8 mouse cellular contexts compared by ENCODE assay signal in the genomic region with DNA sequence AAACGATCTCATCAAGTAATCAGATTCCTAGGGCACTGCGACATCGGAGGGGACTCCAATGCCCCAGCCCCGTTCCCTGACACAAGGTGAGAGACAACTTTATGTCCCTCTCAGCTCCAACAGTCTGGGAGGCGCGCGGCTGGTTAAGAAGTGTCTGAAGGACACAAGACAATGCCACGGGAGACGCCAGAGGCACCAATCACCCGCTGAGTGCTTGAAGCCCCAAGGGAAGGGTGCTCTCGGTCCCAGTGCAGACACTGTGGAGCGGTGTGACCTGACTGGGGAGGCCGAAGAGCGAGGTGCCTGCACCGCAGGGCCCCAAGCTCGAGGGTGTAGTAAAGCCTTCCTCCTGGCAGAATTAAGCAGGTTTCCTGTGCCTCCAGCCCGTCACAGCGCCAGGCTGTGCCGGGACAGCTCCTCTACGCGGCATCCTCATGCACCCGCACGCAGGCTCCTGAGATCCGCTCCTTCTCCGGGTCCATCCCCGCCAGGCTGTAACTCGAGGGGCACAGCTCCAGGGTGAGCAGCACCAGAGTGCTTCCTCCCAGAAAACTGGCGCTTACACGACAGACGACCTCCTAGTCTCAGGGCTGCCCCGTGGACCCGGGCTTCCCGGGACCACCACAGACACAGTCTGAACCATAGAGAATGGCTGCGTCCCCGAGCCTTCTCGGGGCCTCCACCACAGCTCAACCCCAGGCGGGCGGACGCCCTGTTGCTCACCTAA. TPM values are rescaled to one million over a fixed set of nuclear protein-coding genes. Genes with fewer than 3 reads are reported as not detected.
A peak's percentile ranks its signal among the peaks of the same experiment; 100 is the strongest.
DNase-seq lines count a peak whose midpoint lies in the region; ATAC-seq and TF ChIP-seq lines count a peak whose summit lies in the region.

No protein-coding gene starts in this region.

- H3K36me3 ChIP-seq in spleen, adult 2 months (ENCODE audit: control insufficient read depth, insufficient read depth, low read length), result no peaks in the 10 kb centered on the region
- no peaks in the 10 kb centered on the region for H3K36me3 ChIP-seq in forebrain, embryonic 15.5 days
- no peaks in the 10 kb centered on the region for H3K36me3 ChIP-seq in limb, embryonic 11.5 days (ENCODE audit: control insufficient read depth, insufficient read depth, low read length)
- H3K36me3 ChIP-seq in midbrain, embryonic 12.5 days, result no peaks in the 10 kb centered on the region
- H3K36me3 ChIP-seq in stomach, postnatal 0 days (ENCODE audit: control insufficient read depth, insufficient read depth, low read length), result no peaks in the 10 kb centered on the region

- peak overlapping the region; percentile 57 for H3K9ac ChIP-seq in forebrain, embryonic 15.5 days (replicated peaks)
- H3K9ac ChIP-seq in limb, embryonic 11.5 days (ENCODE audit: low read length), result peak overlapping the region; percentile 74
- H3K9ac ChIP-seq in midbrain, embryonic 12.5 days (replicated peaks), result peak overlapping the region; percentile 65
- H3K9ac ChIP-seq in stomach, postnatal 0 days (ENCODE audit: low read length), result peak overlapping the region; percentile 78

- TF ChIP-seq POLR2A in spleen, adult 2 months (IDR thresholded peaks at IDR 0.05; ENCODE audit: low read depth, low read length), result no peak

- WGBS in spleen, adult 2 months, result 1% methylated on average over 39 of the region's 39 CpGs
- WGBS in forebrain, embryonic 15.5 days, result under 1% methylated on average over 39 of the region's 39 CpGs
- WGBS in limb, embryonic 11.5 days, result under 1% methylated on average over 39 of the region's 39 CpGs
- under 1% methylated on average over 39 of the region's 39 CpGs for WGBS in midbrain, embryonic 12.5 days
- WGBS in stomach, postnatal 0 days, result under 1% methylated on average over 39 of the region's 39 CpGs

- peak in 1 of 2 experiments; percentile 5 for DNase-seq in spleen, adult 2 months (ENCODE audit: low read depth in 1 of 2, low spot score in 2 of 2)
- no peak for DNase-seq in spleen, postnatal 36 days (ENCODE audit: low spot score in 2 of 2)
- peak; percentile 15 for DNase-seq in c-Kit-positive CD71-positive TER-119-positive erythroid progenitor cells, embryonic 14.5 days (ENCODE audit: low spot score)
- peak; percentile 56 for DNase-seq in heart, postnatal 4 days
- peak; percentile 63 for DNase-seq in limb, embryonic 11.5 days (ENCODE audit: low spot score)
- peak; percentile 57 for DNase-seq in stomach, postnatal 0 days (ENCODE audit: low spot score)

- ATAC-seq in forebrain, embryonic 15.5 days (replicated peaks), result peak; percentile 73
- ATAC-seq in limb, embryonic 11.5 days (ENCODE audit: insufficient number of reproducible peaks, low FRiP score, low TSS enrichment, low read depth), result peak; percentile 65
- peak; percentile 20 for ATAC-seq in midbrain, embryonic 12.5 days (ENCODE audit: low FRiP score, low read depth)
- ATAC-seq in stomach, postnatal 0 days (ENCODE audit: low FRiP score, low TSS enrichment), result peak; percentile 18

- peaks cover 7% of the 10 kb centered on the region for H3K27me3 ChIP-seq in spleen, adult 2 months (ENCODE audit: control insufficient read depth, insufficient read depth, low read length)
- H3K27me3 ChIP-seq in forebrain, embryonic 15.5 days, result no peaks in the 10 kb centered on the region
- no peaks in the 10 kb centered on the region for H3K27me3 ChIP-seq in limb, embryonic 11.5 days (ENCODE audit: control insufficient read depth, insufficient read depth, low read length)
- H3K27me3 ChIP-seq in midbrain, embryonic 12.5 days, result peaks cover 3% of the 10 kb centered on the region; the same call in 1 of the 2 replicates
- no peaks in the 10 kb centered on the region for H3K27me3 ChIP-seq in stomach, postnatal 0 days (ENCODE audit: control insufficient read depth, insufficient read depth, low read length)

- TF ChIP-seq EP300 in stomach, postnatal 0 days (optimal IDR thresholded peaks at IDR 0.05), result no peak

- H3K4me2 ChIP-seq in forebrain, embryonic 15.5 days (replicated peaks), result peak overlapping the region; percentile 81
- peak overlapping the region; percentile 93 for H3K4me2 ChIP-seq in limb, embryonic 11.5 days (ENCODE audit: low read depth, severe bottlenecking)
- H3K4me2 ChIP-seq in midbrain, embryonic 12.5 days (replicated peaks), result peak overlapping the region; percentile 76
- peak overlapping the region; percentile 90 for H3K4me2 ChIP-seq in stomach, postnatal 0 days (replicated peaks; ENCODE audit: low read depth)

- H3K4me1 ChIP-seq in spleen, adult 2 months (ENCODE audit: control insufficient read depth, insufficient read depth, insufficient read length), result peaks cover 10% of the 10 kb centered on the region; the same call in 1 of the 2 replicates
- peaks cover 14% of the 10 kb centered on the region; the same call in 1 of the 2 replicates for H3K4me1 ChIP-seq in forebrain, embryonic 15.5 days
- peaks cover 4% of the 10 kb centered on the region; the same call in 1 of the 2 replicates for H3K4me1 ChIP-seq in limb, embryonic 11.5 days (ENCODE audit: control insufficient read depth, insufficient read depth, low read length)
- H3K4me1 ChIP-seq in midbrain, embryonic 12.5 days, result peaks cover 21% of the 10 kb centered on the region
- no peaks in the 10 kb centered on the region; the same call in none of the 2 replicates for H3K4me1 ChIP-seq in stomach, postnatal 0 days (replicated peaks; ENCODE audit: control insufficient read depth, insufficient read depth)

- peak overlapping the region; percentile 59 for H3K4me3 ChIP-seq in spleen, adult 2 months (ENCODE audit: extremely low read depth, insufficient read depth, insufficient read length)
- peak overlapping the region; percentile 63 for H3K4me3 ChIP-seq in forebrain, embryonic 15.5 days
- peak overlapping the region; percentile 74 for H3K4me3 ChIP-seq in limb, embryonic 11.5 days (ENCODE audit: low read depth, low read length)
- H3K4me3 ChIP-seq in midbrain, embryonic 12.5 days, result peak overlapping the region; percentile 57
- peak overlapping the region; percentile 80 for H3K4me3 ChIP-seq in stomach, postnatal 0 days (ENCODE audit: low read depth, low read length)

- peak overlapping the region; percentile 48; the same call in 1 of the 2 replicates for H3K27ac ChIP-seq in spleen, adult 2 months (ENCODE audit: insufficient read depth, low read length)
- H3K27ac ChIP-seq in forebrain, embryonic 15.5 days (replicated peaks), result peak overlapping the region; percentile 52
- peak overlapping the region; percentile 42; the same call in 1 of the 2 replicates for H3K27ac ChIP-seq in limb, embryonic 11.5 days (replicated peaks; ENCODE audit: low read depth, low read length)
- H3K27ac ChIP-seq in midbrain, embryonic 12.5 days (replicated peaks), result peak overlapping the region; percentile 73
- peak overlapping the region; percentile 93 for H3K27ac ChIP-seq in stomach, postnatal 0 days (replicated peaks)

- TF ChIP-seq CTCF in spleen, adult 2 months (IDR thresholded peaks at IDR 0.05; ENCODE audit: extremely low read depth, insufficient read depth, insufficient read length, insufficient replicate concordance), result no peak
- 0 out of 2 replicates have a peak, but pooled peaks have one; percentile 12 for TF ChIP-seq CTCF in stomach, postnatal 0 days (IDR thresholded peaks at IDR 0.05; ENCODE audit: low read depth)

- H3K9me3 ChIP-seq in forebrain, embryonic 15.5 days, result no peaks in the 10 kb centered on the region
- H3K9me3 ChIP-seq in limb, embryonic 11.5 days (ENCODE audit: control insufficient read depth, low read length), result no peaks in the 10 kb centered on the region
- H3K9me3 ChIP-seq in midbrain, embryonic 12.5 days, result no peaks in the 10 kb centered on the region
- H3K9me3 ChIP-seq in stomach, postnatal 0 days (ENCODE audit: control insufficient read depth, low read length), result no peaks in the 10 kb centered on the region

RNA-seq across cellular contexts. Expression of a gene that starts 0.7 kb away (rescaled TPM):
- polyA plus RNA-seq in spleen, adult 2 months (2012; rRNA removed), result 2.8 and 3.3 TPM in 2 replicates
- polyA plus RNA-seq in forebrain, embryonic 15.5 days (2015; fragmentation: Nextera tagmentation; extraction: Ambion mirVana), result 3.6 and 5.0 TPM in 2 replicates
- 10 to 100 TPM; 39.2 to 44.0 TPM for total RNA-seq in heart, postnatal 4 days (2021)
- 9.1 and 9.8 TPM in 2 replicates for polyA plus RNA-seq in limb, embryonic 11.5 days (2014; fragmentation: Nextera tagmentation; extraction: Ambion mirVana)
- 9.5 and 10.5 TPM in 2 replicates for polyA plus RNA-seq in midbrain, embryonic 12.5 days (2016; fragmentation: Nextera tagmentation; extraction: Ambion mirVana)
- 14.5 and 15.6 TPM in 2 replicates for polyA plus RNA-seq in stomach, postnatal 0 days (2015; fragmentation: Nextera tagmentation; extraction: Ambion mirVana)

Comparison
In these comparisons a context has a peak if more than half of its experiments do, and no peak if none do; other contexts are left out.
1. DNase-seq: peak in c-Kit-positive CD71-positive TER-119-positive erythroid progenitor cells, embryonic 14.5 days (single experiment), heart, postnatal 4 days (single experiment), limb, embryonic 11.5 days (single experiment) and stomach, postnatal 0 days (single experiment); none in spleen, postnatal 36 days (0 of 2).
2. H3K27ac ChIP-seq: peak in every context shown above with its lines; median percentile 93 in stomach, postnatal 0 days; 73 in midbrain, embryonic 12.5 days; 52 in forebrain, embryonic 15.5 days; 48 in spleen, adult 2 months; 42 in limb, embryonic 11.5 days.
3. ATAC-seq: peak in every context shown above with its lines; median percentile 73 in forebrain, embryonic 15.5 days; 65 in limb, embryonic 11.5 days; 20 in midbrain, embryonic 12.5 days; 18 in stomach, postnatal 0 days.
4. Peak in every context shown above with its lines, with median percentiles within 50 percentile points of each other: H3K4me3 ChIP-seq, H3K4me2 ChIP-seq and H3K9ac ChIP-seq.